Comparison of ENCODE assay signal across 8 mouse cellular contexts in the genomic region with DNA sequence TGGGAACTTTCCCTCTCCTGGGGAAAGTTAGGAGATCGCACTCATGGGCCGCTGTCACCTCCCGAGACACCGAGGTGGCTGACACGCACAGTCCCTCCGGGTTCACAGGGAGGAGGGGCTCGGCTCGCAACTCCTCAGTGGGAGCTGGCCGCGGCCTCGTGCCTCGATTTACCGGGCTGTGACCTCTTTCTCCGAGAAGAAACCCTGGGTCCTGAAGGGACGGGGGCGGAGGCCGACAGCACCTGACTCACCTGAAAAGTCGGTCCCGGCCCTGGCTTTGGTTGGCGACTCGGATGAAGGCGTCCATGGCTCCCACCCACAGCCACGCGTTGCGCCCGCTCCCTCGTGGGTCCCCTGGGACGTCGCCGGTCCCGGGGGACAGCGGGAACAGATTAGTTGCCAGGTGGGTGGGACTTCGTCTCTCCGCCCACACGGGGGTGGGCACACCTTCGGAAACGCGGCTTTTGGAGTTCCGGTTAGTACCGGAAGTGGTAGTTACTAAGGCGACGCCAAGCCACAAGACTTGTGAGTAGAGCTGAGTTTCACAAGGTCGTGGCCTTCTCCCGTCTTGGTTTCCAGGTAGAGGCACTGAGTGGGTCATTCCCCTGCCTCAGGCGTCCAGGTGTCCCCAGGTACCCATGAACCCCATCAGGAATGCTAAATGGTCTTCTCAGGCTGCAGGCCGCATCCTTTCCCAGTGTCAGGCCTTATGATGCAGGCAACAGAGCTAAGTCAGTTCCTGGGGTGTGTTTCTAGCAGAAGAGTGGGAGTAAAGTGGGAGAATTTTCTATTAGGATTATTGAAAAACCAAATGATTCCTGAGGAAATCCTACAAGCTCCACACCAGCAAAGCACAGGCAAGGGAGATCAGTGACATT. TPM values are rescaled to one million over a fixed set of nuclear protein-coding genes. Genes with fewer than 3 reads are reported as not detected.
DNase-seq lines count a peak whose midpoint lies in the region; ATAC-seq and TF ChIP-seq lines count a peak whose summit lies in the region.

A gene (minus strand): TSS at position 473 of the 878 bp plus-strand sequence.
A gene (plus strand): TSS at position 505 of the 878 bp plus-strand sequence.

- no peaks in the 10 kb centered on the region; the same call in 1 of the 2 replicates for H3K4me1 ChIP-seq in embryonic facial prominence, embryonic 11.5 days (ENCODE audit: control insufficient read depth, insufficient read depth, low read length)
- peaks cover 4% of the 10 kb centered on the region; the same call in 1 of the 2 replicates for H3K4me1 ChIP-seq in intestine, postnatal 0 days (replicated peaks; ENCODE audit: control insufficient read depth, insufficient read depth, low read length)
- peaks cover 18% of the 10 kb centered on the region for H3K4me1 ChIP-seq in midbrain, embryonic 10.5 days

- intact Hi-C loops in left cerebral cortex, postnatal 36 days (cut with DNase I) = no loop called here

- peak within 1 kb of the TSS; percentile 68 for H3K9ac ChIP-seq in embryonic facial prominence, embryonic 11.5 days (replicated peaks; ENCODE audit: low read length)
- peak within 1 kb of the TSS; percentile 78 for H3K9ac ChIP-seq in intestine, postnatal 0 days (ENCODE audit: low read depth, low read length)

- peak; percentile 78 for ATAC-seq in embryonic facial prominence, embryonic 11.5 days (replicated peaks; ENCODE audit: insufficient number of reproducible peaks, low FRiP score, low TSS enrichment, low read depth)
- ATAC-seq in granulocyte monocyte progenitor cell, adult 5-6 weeks (replicated peaks; ENCODE audit: poor library complexity, severe bottlenecking) = peak; percentile 91
- peak; percentile 80 for ATAC-seq in intestine, postnatal 0 days

- 2% methylated on average over 45 of the region's 46 CpGs for whole genome bisulfite sequencing in embryonic facial prominence, embryonic 11.5 days
- 3% methylated on average over 46 of the region's 46 CpGs for WGBS in intestine, postnatal 0 days
- WGBS in midbrain, embryonic 10.5 days = 3% methylated on average over 46 of the region's 46 CpGs

- no peaks in the 10 kb centered on the region for H3K36me3 ChIP-seq in embryonic facial prominence, embryonic 11.5 days (replicated peaks; ENCODE audit: control insufficient read depth, insufficient read depth, low read depth, low read length)
- H3K36me3 ChIP-seq in intestine, postnatal 0 days (ENCODE audit: control insufficient read depth, insufficient read depth) = peaks cover 14% of the 10 kb centered on the region
- H3K36me3 ChIP-seq in midbrain, embryonic 10.5 days = peaks cover 6% of the 10 kb centered on the region; the same call in 1 of the 2 replicates

- H3K27me3 ChIP-seq in embryonic facial prominence, embryonic 11.5 days (ENCODE audit: control insufficient read depth, insufficient read depth, low read length) = no peaks in the 10 kb centered on the region
- no peaks in the 10 kb centered on the region for H3K27me3 ChIP-seq in intestine, postnatal 0 days (replicated peaks; ENCODE audit: control insufficient read depth, insufficient read depth, low read length)
- H3K27me3 ChIP-seq in midbrain, embryonic 10.5 days (ENCODE audit: low read depth, poor library complexity, severe bottlenecking) = peaks cover 5% of the 10 kb centered on the region; the same call in 1 of the 2 replicates

- peak; percentile 13; the same call in 1 of the 2 replicates for TF ChIP-seq CTCF in intestine, postnatal 0 days (IDR thresholded peaks at IDR 0.05; ENCODE audit: low read depth)

- peak within 1 kb of the TSS; percentile 75 for H3K4me3 ChIP-seq in embryonic facial prominence, embryonic 11.5 days (ENCODE audit: low read depth, low read length)
- H3K4me3 ChIP-seq in intestine, postnatal 0 days (ENCODE audit: low read depth, low read length) = peak within 1 kb of the TSS; percentile 75
- peak within 1 kb of the TSS; percentile 87 for H3K4me3 ChIP-seq in midbrain, embryonic 10.5 days

- DNase-seq in urinary bladder, adult 18-20 months (ENCODE audit: low spot score in 2 of 2) = peak; percentile 67 to 81
- DNase-seq in urinary bladder, postnatal 10 days (ENCODE audit: low spot score) = no peak
- DNase-seq in embryonic facial prominence, embryonic 11.5 days (ENCODE audit: low spot score) = peak; percentile 93
- DNase-seq in left cerebral cortex, postnatal 36 days (ENCODE audit: low spot score in 2 of 2) = peak; percentile 65 to 71
- peak; percentile 77 for DNase-seq in midbrain, embryonic 10.5 days (ENCODE audit: low spot score)
- peak; percentile 66 to 76 for DNase-seq in right cerebral cortex, postnatal 36 days (ENCODE audit: low spot score in 2 of 2)

- no peaks in the 10 kb centered on the region for H3K9me3 ChIP-seq in embryonic facial prominence, embryonic 11.5 days (replicated peaks; ENCODE audit: control insufficient read depth, low read length)
- no peaks in the 10 kb centered on the region for H3K9me3 ChIP-seq in intestine, postnatal 0 days (ENCODE audit: control insufficient read depth)
- no peaks in the 10 kb centered on the region for H3K9me3 ChIP-seq in midbrain, embryonic 10.5 days (replicated peaks)

- no peak within 1 kb of the TSS for H3K27ac ChIP-seq in embryonic facial prominence, embryonic 11.5 days (replicated peaks; ENCODE audit: low read depth, low read length)
- no peak within 1 kb of the TSS for H3K27ac ChIP-seq in intestine, postnatal 0 days (ENCODE audit: low read depth, low read length)
- H3K27ac ChIP-seq in midbrain, embryonic 10.5 days (replicated peaks) = peak within 1 kb of the TSS; percentile 82

- peak within 1 kb of the TSS; percentile 93 for H3K4me2 ChIP-seq in embryonic facial prominence, embryonic 11.5 days (ENCODE audit: low read depth, low read length)
- H3K4me2 ChIP-seq in intestine, postnatal 0 days (replicated peaks; ENCODE audit: low read depth) = peak within 1 kb of the TSS; percentile 99

RNA-seq across cellular contexts. Expression of the first gene that starts in this region (rescaled TPM):
- polyA plus RNA-seq in embryonic facial prominence, embryonic 11.5 days (2014; fragmentation: Nextera tagmentation; extraction: Ambion mirVana) = 7.1 and 8.3 TPM in 2 replicates
- 0.41 and 4.4 TPM in 2 replicates for total RNA-seq in granulocyte monocyte progenitor cell, adult 5-6 weeks (2014; fragmentation: Nextera tagmentation)
- total RNA-seq in granulocyte monocyte progenitor cell, adult 5-6 weeks (2017) = 1.4 TPM in 2 replicates
- 22.6 and 23.3 TPM in 2 replicates for polyA plus RNA-seq in intestine, postnatal 0 days (2015; fragmentation: Nextera tagmentation; extraction: Ambion mirVana)
- total RNA-seq in left cerebral cortex, postnatal 36 days (2021) = 1 to 10 TPM; 8.4 to 9.7 TPM
- polyA plus RNA-seq in midbrain, embryonic 10.5 days (2016; fragmentation: Nextera tagmentation; extraction: Ambion mirVana) = 9.0 and 9.3 TPM in 2 replicates

RNA-seq across cellular contexts. Expression of the second gene that starts in this region (rescaled TPM):
- polyA plus RNA-seq in embryonic facial prominence, embryonic 11.5 days (2014; fragmentation: Nextera tagmentation; extraction: Ambion mirVana) = 0.21 and 0.42 TPM in 2 replicates
- not detected in 2 replicates for total RNA-seq in granulocyte monocyte progenitor cell, adult 5-6 weeks (2014; fragmentation: Nextera tagmentation)
- not detected in 2 replicates for total RNA-seq in granulocyte monocyte progenitor cell, adult 5-6 weeks (2017)
- polyA plus RNA-seq in intestine, postnatal 0 days (2015; fragmentation: Nextera tagmentation; extraction: Ambion mirVana) = 0.05 TPM in 1 of 2 replicates, not detected in the other
- total RNA-seq in left cerebral cortex, postnatal 36 days (2021) = under 1 TPM in 1 of 2 experiments, not detected in 1; 0.23 TPM
- polyA plus RNA-seq in midbrain, embryonic 10.5 days (2016; fragmentation: Nextera tagmentation; extraction: Ambion mirVana) = 0.12 and 0.22 TPM in 2 replicates
